Mouse (Mus musculus) E14TG2a.4 (cell line): ENCODE measurements around the gene Adap2.
A peak's percentile ranks its signal among the peaks of the same experiment; 100 is the strongest.

Experiments
- CTCF ChIP-seq: conservative IDR thresholded peaks from 2 replicates; pipeline ENCODE4 v1.5.1; 2014; ENCODE audit warnings: low read length
- NANOG ChIP-seq: IDR thresholded peaks from 2 replicates; pipeline ENCODE4 v1.6.1; 2014; ENCODE audit warnings: borderline replicate concordance, low read length, mixed read lengths
- POU5F1 ChIP-seq: IDR thresholded peaks from 2 replicates; pipeline ENCODE4 v1.6.1; 2014; ENCODE audit warnings: low read length, borderline replicate concordance

DNA sequence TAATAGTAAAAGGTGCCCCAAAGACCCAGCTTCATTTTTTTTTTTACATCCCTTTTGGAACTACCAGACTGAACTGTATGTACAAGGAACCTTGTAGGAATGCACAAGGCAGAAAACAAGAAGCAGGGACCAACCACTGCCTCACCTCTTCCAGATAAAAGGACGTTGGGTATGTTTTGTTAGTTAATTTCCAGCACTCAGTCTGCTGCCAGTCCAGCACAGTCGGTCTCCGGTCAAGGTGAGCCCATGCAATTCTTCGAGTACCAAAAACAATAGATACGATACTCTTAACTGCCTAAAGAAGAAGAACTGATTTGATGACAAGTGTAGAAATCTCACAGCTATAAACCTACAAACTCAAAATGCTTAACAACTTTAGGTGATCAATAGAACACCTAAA, 16.1 kb upstream of the Adap2 start:
- TF ChIP-seq CTCF = no peak
- peak; percentile 90 for TF ChIP-seq NANOG
- TF ChIP-seq POU5F1 = no peak
